17 mouse cellular contexts compared by ENCODE assay signal in genomic region chr15:96714676-96715016, GRCm38 (mm10). TPM values are rescaled to one million over a fixed set of nuclear protein-coding genes. Genes with fewer than 3 reads are reported as not detected.
DNase-seq lines count a peak whose midpoint lies in the region; ATAC-seq lines count a peak whose summit lies in the region.
"Had no signal": no experiment of that assay in that cellular context is flagged by ENCODE, and none has a peak within 500 bp of the region (broad histone marks: within the 10 kb centered on the region; RNA-seq: fewer than 3 reads in every experiment).

No protein-coding gene starts in this region.

- no peaks in the 10 kb centered on the region for H3K9me3 ChIP-seq in liver, embryonic 15.5 days (replicated peaks)
- H3K9me3 ChIP-seq in liver, embryonic 11.5 days (ENCODE audit: control insufficient read depth, low read length) = no peaks in the 10 kb centered on the region
- no peaks in the 10 kb centered on the region for H3K9me3 ChIP-seq in forebrain, embryonic 16.5 days (ENCODE audit: control insufficient read depth, low read length)
- H3K9me3 ChIP-seq: hindbrain, embryonic 13.5 days had no signal

- H3K4me2 ChIP-seq in liver, embryonic 15.5 days = peak overlapping the region; percentile 19
- no peak overlapping the region for H3K4me2 ChIP-seq in liver, embryonic 11.5 days
- no peak overlapping the region for H3K4me2 ChIP-seq in forebrain, embryonic 16.5 days (ENCODE audit: low read length)
- H3K4me2 ChIP-seq: hindbrain, embryonic 13.5 days had no signal

- ATAC-seq in liver, embryonic 15.5 days (ENCODE audit: insufficient read depth) = no peak
- no peak for ATAC-seq in liver, embryonic 11.5 days (replicated peaks; ENCODE audit: low FRiP score)
- peak; percentile 7; the same call in 1 of the 2 replicates for ATAC-seq in megakaryocyte, adult 5-6 weeks (ENCODE audit: poor library complexity, severe bottlenecking)
- ATAC-seq in forebrain, embryonic 16.5 days = no peak
- ATAC-seq: midbrain, embryonic 16.5 days had no signal

- WGBS in liver, embryonic 15.5 days (ENCODE audit: insufficient replicate concordance) = 37% methylated on average over 3 of the region's 3 CpGs
- 76% methylated on average over 3 of the region's 3 CpGs for WGBS in liver, embryonic 11.5 days
- WGBS in forebrain, embryonic 16.5 days = 94% methylated on average over 3 of the region's 3 CpGs

- H3K4me1 ChIP-seq in liver, embryonic 15.5 days (replicated peaks) = peaks cover 22% of the 10 kb centered on the region
- H3K4me1 ChIP-seq in liver, embryonic 11.5 days (replicated peaks; ENCODE audit: control insufficient read depth, insufficient read depth, low read length) = peaks cover 4% of the 10 kb centered on the region; the same call in 1 of the 2 replicates
- 0 out of 2 replicates have a peak, but pooled peaks cover 5% of the 10 kb centered on the region for H3K4me1 ChIP-seq in forebrain, embryonic 16.5 days (replicated peaks; ENCODE audit: control insufficient read depth, insufficient read depth, low read length)

- no peak overlapping the region for H3K27ac ChIP-seq in liver, embryonic 15.5 days (replicated peaks)
- no peak overlapping the region for H3K27ac ChIP-seq in liver, embryonic 11.5 days (ENCODE audit: low read depth, low read length)
- no peak overlapping the region for H3K27ac ChIP-seq in forebrain, embryonic 16.5 days (ENCODE audit: low read length)
- H3K27ac ChIP-seq: hindbrain, embryonic 13.5 days; liver, embryonic 14.5 days had no signal

- no peak overlapping the region for H3K4me3 ChIP-seq in liver, embryonic 15.5 days (replicated peaks)
- no peak overlapping the region for H3K4me3 ChIP-seq in liver, embryonic 11.5 days (ENCODE audit: low read depth, low read length)
- no peak overlapping the region for H3K4me3 ChIP-seq in forebrain, embryonic 16.5 days (replicated peaks; ENCODE audit: low read length)
- H3K4me3 ChIP-seq: hindbrain, embryonic 13.5 days had no signal

- DNase-seq in liver, embryonic 11.5 days (ENCODE audit: low spot score) = no peak
- peak; percentile 29 for DNase-seq in T-cell, adult 2 months (ENCODE audit: low spot score)
- peak; percentile 22 to 25 for DNase-seq in thymus, postnatal 10 days (ENCODE audit: low spot score in 2 of 2)
- DNase-seq in frontal cortex, postnatal 14 days (ENCODE audit: low spot score in 2 of 2) = no peak
- no peak for DNase-seq in kidney, postnatal 36 days
- DNase-seq: adrenal gland, postnatal 36 days; cerebellum, postnatal 25 days; kidney, adult 11 months; kidney, postnatal 14 days; left cerebral cortex, postnatal 4 days; right cerebral cortex, postnatal 25 days had no signal

- H3K9ac ChIP-seq in liver, embryonic 15.5 days = no peak overlapping the region
- no peak overlapping the region for H3K9ac ChIP-seq in liver, embryonic 11.5 days (ENCODE audit: low read depth, low read length)
- no peak overlapping the region for H3K9ac ChIP-seq in forebrain, embryonic 16.5 days (replicated peaks; ENCODE audit: low read depth, low read length)
- H3K9ac ChIP-seq: hindbrain, embryonic 13.5 days; liver, embryonic 14.5 days had no signal

- H3K36me3 ChIP-seq in liver, embryonic 15.5 days (replicated peaks) = no peaks in the 10 kb centered on the region
- H3K36me3 ChIP-seq in liver, embryonic 11.5 days (ENCODE audit: control insufficient read depth, insufficient read depth, low read length) = no peaks in the 10 kb centered on the region
- H3K36me3 ChIP-seq in forebrain, embryonic 16.5 days (ENCODE audit: control insufficient read depth, insufficient read depth) = no peaks in the 10 kb centered on the region
- H3K36me3 ChIP-seq: hindbrain, embryonic 13.5 days had no signal

- no peaks in the 10 kb centered on the region for H3K27me3 ChIP-seq in liver, embryonic 15.5 days
- no peaks in the 10 kb centered on the region for H3K27me3 ChIP-seq in liver, embryonic 11.5 days (replicated peaks; ENCODE audit: control insufficient read depth, insufficient read depth, low read length)
- H3K27me3 ChIP-seq in forebrain, embryonic 16.5 days (replicated peaks; ENCODE audit: control insufficient read depth, insufficient read depth, low read length) = no peaks in the 10 kb centered on the region
- H3K27me3 ChIP-seq: hindbrain, embryonic 13.5 days had no signal

RNA-seq across cellular contexts. Expression of gene Slc38a2, which starts 15.1 kb away (rescaled TPM):
- 33.8 and 33.9 TPM in 2 replicates for polyA plus RNA-seq in liver, embryonic 15.5 days (2015; fragmentation: Nextera tagmentation; extraction: Ambion mirVana)
- polyA plus RNA-seq in liver, embryonic 11.5 days (2014; fragmentation: Nextera tagmentation; extraction: Ambion mirVana) = 111 and 116 TPM in 2 replicates
- 125 and 137 TPM in 2 replicates for total RNA-seq in megakaryocyte, adult 5-6 weeks (2015)
- total RNA-seq in megakaryocyte, adult 5-6 weeks (2017) = 63.8 and 68.3 TPM in 2 replicates
- polyA plus RNA-seq in forebrain, embryonic 16.5 days (2015; fragmentation: Nextera tagmentation; extraction: Ambion mirVana) = 161 and 200 TPM in 2 replicates

Comparison
In these comparisons a context has a peak if more than half of its experiments do, and no peak if none do; other contexts are left out.
1. DNase-seq: peak in T-cell, adult 2 months (single experiment) and thymus, postnatal 10 days (2 of 2); none in liver, embryonic 11.5 days (single experiment), frontal cortex, postnatal 14 days (0 of 2) and kidney, postnatal 36 days (0 of 2).